Comparison of ENCODE assay signal across 8 mouse cellular contexts in genomic region chr11:98358161-98359083, GRCm38 (mm10). TPM values are rescaled to one million over a fixed set of nuclear protein-coding genes. Genes with fewer than 3 reads are reported as not detected.
DNase-seq lines count a peak whose midpoint lies in the region; ATAC-seq and TF ChIP-seq lines count a peak whose summit lies in the region.

TSS of gene Stard3 (plus strand) at chr11:98358368.

- H3K4me3 ChIP-seq in C2C12 (ENCODE audit: insufficient read depth, poor library complexity, severe bottlenecking): peak within 1 kb of the TSS; percentile 64
- peak within 1 kb of the TSS; percentile 92 for H3K4me3 ChIP-seq in bone marrow, adult 2 months (replicated peaks; ENCODE audit: control insufficient read depth, low read depth, low read length)
- H3K4me3 ChIP-seq in embryonic facial prominence, embryonic 14.5 days (ENCODE audit: low read depth, low read length): peak within 1 kb of the TSS; percentile 65
- H3K4me3 ChIP-seq in liver, embryonic 11.5 days (ENCODE audit: low read depth, low read length): peak within 1 kb of the TSS; percentile 74
- H3K4me3 ChIP-seq in myocyte: peak within 1 kb of the TSS; percentile 68

- no peak for TF ChIP-seq CTCF in C2C12 (IDR thresholded peaks at IDR 0.05; ENCODE audit: control insufficient read depth, insufficient read depth, insufficient read length)
- TF ChIP-seq CTCF in bone marrow, adult 2 months (IDR thresholded peaks at IDR 0.05; ENCODE audit: control insufficient read depth, insufficient read depth, low read length): no peak

- no peaks in the 10 kb centered on the region for H3K36me3 ChIP-seq in C2C12 (ENCODE audit: control insufficient read depth, insufficient read depth)
- no peaks in the 10 kb centered on the region for H3K36me3 ChIP-seq in embryonic facial prominence, embryonic 14.5 days (ENCODE audit: control insufficient read depth, insufficient read depth, low read length)
- H3K36me3 ChIP-seq in liver, embryonic 11.5 days (ENCODE audit: control insufficient read depth, insufficient read depth, low read length): no peaks in the 10 kb centered on the region
- no peaks in the 10 kb centered on the region for H3K36me3 ChIP-seq in myocyte (ENCODE audit: control insufficient read depth, insufficient read depth)

- H3K79me2 ChIP-seq in C2C12 (ENCODE audit: control insufficient read depth, insufficient read depth) (peaks cover 52% of the 10 kb centered on the region), myocyte (ENCODE audit: control insufficient read depth, insufficient read depth) (peaks cover 32% of the 10 kb centered on the region)

- H3K27me3 ChIP-seq in C2C12 (ENCODE audit: control insufficient read depth, insufficient read depth, insufficient read length) (no peaks in the 10 kb centered on the region), myocyte (ENCODE audit: control insufficient read depth, insufficient read depth, insufficient read length) (no peaks in the 10 kb centered on the region)
- peaks cover 12% of the 10 kb centered on the region; the same call in 1 of the 2 replicates for H3K27me3 ChIP-seq in embryonic facial prominence, embryonic 14.5 days (replicated peaks; ENCODE audit: control insufficient read depth, insufficient read depth, low read length)
- peaks cover 19% of the 10 kb centered on the region for H3K27me3 ChIP-seq in liver, embryonic 11.5 days (replicated peaks; ENCODE audit: control insufficient read depth, insufficient read depth, low read length)

- H3K4me1 ChIP-seq in bone marrow, adult 2 months (ENCODE audit: control insufficient read depth, insufficient read depth, low read length): peaks cover 12% of the 10 kb centered on the region
- peaks cover 8% of the 10 kb centered on the region; the same call in 1 of the 2 replicates for H3K4me1 ChIP-seq in embryonic facial prominence, embryonic 14.5 days (ENCODE audit: control insufficient read depth, insufficient read depth, low read length)
- H3K4me1 ChIP-seq in liver, embryonic 11.5 days (replicated peaks; ENCODE audit: control insufficient read depth, insufficient read depth, low read length): peaks cover 22% of the 10 kb centered on the region

- H3K4me2 ChIP-seq in embryonic facial prominence, embryonic 14.5 days (ENCODE audit: low read depth, low read length): peak within 1 kb of the TSS; percentile 79
- H3K4me2 ChIP-seq in liver, embryonic 11.5 days: peak within 1 kb of the TSS; percentile 73
- H3K4me2 ChIP-seq in myocyte (ENCODE audit: low read depth): peak within 1 kb of the TSS; percentile 100

- peak; percentile 69; the same call in 1 of the 2 replicates for TF ChIP-seq POLR2A in bone marrow, adult 2 months (IDR thresholded peaks at IDR 0.05; ENCODE audit: borderline replicate concordance, control insufficient read depth, low read depth, low read length)
- TF ChIP-seq POLR2A in myocyte (IDR thresholded peaks at IDR 0.05; ENCODE audit: insufficient read length, low read depth): peak; percentile 85

- H3K79me3 ChIP-seq in C2C12 (ENCODE audit: low read depth): peaks cover 22% of the 10 kb centered on the region

- ATAC-seq in embryonic facial prominence, embryonic 14.5 days (ENCODE audit: low read depth): peak; percentile 92
- ATAC-seq in liver, embryonic 11.5 days (replicated peaks; ENCODE audit: low FRiP score): peak; percentile 85

- peak within 1 kb of the TSS; percentile 93 for H3K27ac ChIP-seq in bone marrow, adult 2 months (ENCODE audit: control insufficient read depth, insufficient read depth, low read depth, low read length, poor library complexity)
- H3K27ac ChIP-seq in embryonic facial prominence, embryonic 14.5 days (replicated peaks; ENCODE audit: low read depth, low read length): peak within 1 kb of the TSS; percentile 84
- peak within 1 kb of the TSS; percentile 80 for H3K27ac ChIP-seq in liver, embryonic 11.5 days (ENCODE audit: low read depth, low read length)

- under 1% methylated on average over 59 of the region's 60 CpGs for WGBS in bone marrow, adult 2 months
- WGBS in embryonic facial prominence, embryonic 14.5 days: under 1% methylated on average over 27 of the region's 60 CpGs
- under 1% methylated on average over 59 of the region's 60 CpGs for WGBS in liver, embryonic 11.5 days

- peak; percentile 95 for DNase-seq in embryonic facial prominence, embryonic 14.5 days (ENCODE audit: low spot score)
- peak; percentile 82 to 89 for DNase-seq in heart, adult 9 months (ENCODE audit: low spot score in 2 of 2)
- DNase-seq in kidney, adult 9 months: peak; percentile 92
- DNase-seq in liver, embryonic 11.5 days (ENCODE audit: low spot score): peak; percentile 90
- DNase-seq in spleen, postnatal 4 days (ENCODE audit: low spot score in 2 of 2): peak; percentile 91 to 94

- H3K9ac ChIP-seq in embryonic facial prominence, embryonic 14.5 days (ENCODE audit: low read depth, low read length): peak within 1 kb of the TSS; percentile 76
- H3K9ac ChIP-seq in liver, embryonic 11.5 days (ENCODE audit: low read depth, low read length): peak within 1 kb of the TSS; percentile 84

- peak within 1 kb of the TSS; percentile 97 for H3ac ChIP-seq in C2C12 (ENCODE audit: control insufficient read depth, insufficient read length, low read depth)
- peak within 1 kb of the TSS; percentile 76 for H3ac ChIP-seq in myocyte (ENCODE audit: control insufficient read depth, insufficient read length)

- H3K9me3 ChIP-seq in embryonic facial prominence, embryonic 14.5 days (ENCODE audit: control insufficient read depth, low read length): no peaks in the 10 kb centered on the region
- no peaks in the 10 kb centered on the region for H3K9me3 ChIP-seq in liver, embryonic 11.5 days (ENCODE audit: control insufficient read depth, low read length)

TF ChIP-seq in C2C12, 6 proteins besides CTCF, POLR2A, EP300 and RAD21:
- TF ChIP-seq CEBPB (IDR thresholded peaks at IDR 0.05; ENCODE audit: low read depth) (no peak), MYOG (IDR thresholded peaks at IDR 0.05; ENCODE audit: control insufficient read depth, extremely low read depth, insufficient read length) (no peak), USF1 (IDR thresholded peaks at IDR 0.05; ENCODE audit: low read depth) (no peak), MAX (IDR thresholded peaks at IDR 0.05) (no peak), FOSL1 (IDR thresholded peaks at IDR 0.05; ENCODE audit: insufficient read depth, low read length, poor library complexity, severe bottlenecking) (no peak), MYOD1 (IDR thresholded peaks at IDR 0.05; ENCODE audit: control insufficient read depth, insufficient read length, low read depth) (no peak)
TF ChIP-seq in C2C12: peak in this region for 0.

TF ChIP-seq in myocyte, 11 proteins besides CTCF, POLR2A, EP300 and RAD21:
- TF ChIP-seq USF1 (IDR thresholded peaks at IDR 0.05; ENCODE audit: low read depth) (no peak), POLR2AphosphoS2 (IDR thresholded peaks at IDR 0.05; ENCODE audit: insufficient read length, low read depth) (peak; percentile 76), TCF3 (IDR thresholded peaks at IDR 0.05; ENCODE audit: insufficient read length, low read depth) (no peak), TCF12 (IDR thresholded peaks at IDR 0.05; ENCODE audit: insufficient read depth, poor library complexity, severe bottlenecking) (no peak), MYOG (IDR thresholded peaks at IDR 0.05; ENCODE audit: control insufficient read depth in 1 of 3, insufficient read depth in 1 of 3, insufficient read length in 2 of 3, low read depth in 2 of 3) (peak in 1 of 3 experiments; percentile 4), MAX (IDR thresholded peaks at IDR 0.05; ENCODE audit: low read depth) (no peak)

RNA-seq across cellular contexts. Expression of gene Stard3, which starts in this region (rescaled TPM):
- polyA plus RNA-seq in C2C12 (2012; fragmentation: generic; extraction: Trizol): 28.3 TPM
- polyA plus RNA-seq in bone marrow, adult 2 months (2011; ENCODE audit: insufficient read depth, insufficient read length, low replicate concordance, missing spikeins): 16.8 and 32.3 TPM in 2 replicates
- polyA plus RNA-seq in embryonic facial prominence, embryonic 14.5 days (2014; fragmentation: Nextera tagmentation; extraction: Ambion mirVana): 31.0 and 32.8 TPM in 2 replicates
- 25.3 and 28.9 TPM in 2 replicates for polyA plus RNA-seq in liver, embryonic 11.5 days (2014; fragmentation: Nextera tagmentation; extraction: Ambion mirVana)
- polyA plus RNA-seq in myocyte (2012; fragmentation: generic; extraction: Trizol): 25.8 TPM

Comparison
In these comparisons a context has a peak if more than half of its experiments do, and no peak if none do; other contexts are left out.
1. Peak in every context shown above with its lines: DNase-seq, ATAC-seq, H3K4me3 ChIP-seq and H3K27ac ChIP-seq.